Mouse (Mus musculus) B cell, adult 67 days (primary cell): ENCODE measurements around the gene Myo1d. TPM values are rescaled to one million over a fixed set of nuclear protein-coding genes. Genes with fewer than 3 reads are reported as not detected.

ENCODE experiments used
- total RNA-seq, 2 experiments: library from RNA; stranded (reverse); gene quantifications; 4 replicates each; pipeline ENCODE4 v1.2.4; 2023

Myo1d gene
- total RNA-seq = 1 to 10 TPM; 1.2 to 2.0 TPM

DNA sequence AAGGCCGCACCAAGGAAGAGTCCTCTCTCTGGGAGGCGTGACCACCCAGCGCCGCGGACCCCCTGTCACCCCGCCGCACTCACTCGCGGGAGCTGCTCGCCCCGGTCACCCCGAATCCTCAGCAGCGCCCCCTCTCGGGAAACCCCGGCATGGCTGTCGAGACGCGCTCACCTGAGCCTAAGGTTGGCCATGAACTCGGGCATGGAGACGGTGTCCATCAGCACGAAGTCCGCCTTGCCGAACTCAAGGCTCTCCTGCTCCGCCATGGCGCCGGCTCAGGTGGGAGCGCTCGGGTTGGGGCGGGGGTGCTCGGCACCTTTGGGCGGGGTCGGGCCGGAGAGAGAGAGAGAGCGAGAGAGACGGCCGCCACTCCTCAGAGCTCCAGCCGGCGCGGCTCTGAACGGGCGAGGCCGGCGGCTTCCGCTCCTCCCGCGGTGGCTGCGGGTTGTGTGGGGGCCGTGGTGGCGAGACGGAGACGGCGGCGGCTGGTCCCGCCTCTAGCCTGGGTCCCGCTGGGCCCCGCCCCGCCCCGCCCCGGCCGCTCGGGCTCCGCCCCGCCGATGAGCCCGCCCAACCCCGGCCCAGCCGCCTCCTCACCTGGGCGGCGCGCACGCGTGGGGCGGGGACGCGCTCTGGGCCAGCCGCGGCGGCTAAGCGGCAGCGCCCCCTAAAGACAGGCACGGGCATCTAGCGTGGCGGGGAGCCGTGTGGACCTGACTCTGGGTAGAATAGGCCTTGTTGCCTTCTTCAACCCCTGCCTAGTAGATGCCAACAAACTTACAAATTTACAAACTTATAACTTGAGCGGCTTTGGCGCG, at the start of gene Myo1d:
TSS of gene Myo1d (minus strand) at position 499 of the 818 bp plus-strand sequence.

DNA sequence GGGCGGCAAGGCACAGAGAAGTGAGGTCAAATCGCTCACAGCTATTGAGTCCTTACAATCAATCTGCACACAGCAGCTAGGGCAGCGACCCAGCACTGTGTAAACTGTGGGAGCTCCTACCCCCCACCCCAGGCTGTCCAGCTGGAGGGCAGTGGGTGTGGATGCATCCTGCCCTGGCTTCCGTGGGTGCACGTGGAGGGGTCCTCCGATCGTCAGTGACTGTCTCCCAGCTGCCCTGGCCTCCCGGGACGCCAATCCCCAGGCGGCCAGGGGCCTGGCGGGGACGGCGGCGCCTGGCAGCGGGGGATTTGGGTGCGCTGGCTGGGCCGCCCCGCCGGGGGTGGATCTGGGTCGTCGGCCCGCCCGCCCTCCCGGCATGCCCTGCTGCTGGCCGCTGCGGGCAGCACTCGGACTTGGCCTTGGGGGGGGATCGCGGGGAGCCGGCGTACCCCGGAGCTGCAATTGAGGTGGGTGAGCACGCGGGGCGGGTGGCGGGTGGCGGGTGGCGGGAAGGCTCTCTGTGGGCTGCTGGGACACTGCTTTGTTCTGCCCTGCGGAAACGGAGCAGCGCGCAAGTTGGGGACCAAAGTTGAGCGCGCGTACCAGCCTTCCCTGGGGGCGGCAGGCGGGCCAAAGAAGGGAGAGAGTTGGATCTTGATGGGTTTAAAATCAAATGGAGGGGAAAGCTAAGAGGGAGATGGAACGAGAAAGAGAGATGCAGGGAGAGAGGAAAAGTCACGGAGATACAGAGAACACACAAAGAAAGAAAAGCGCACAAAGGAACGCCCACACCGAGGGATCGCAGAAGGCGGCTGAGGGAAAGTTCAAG, 30.4 kb upstream of the Myo1d start, which contains the start of gene Tmem98:
TSS of gene Tmem98 (plus strand) at position 183 of the 829 bp plus-strand sequence.

DNA sequence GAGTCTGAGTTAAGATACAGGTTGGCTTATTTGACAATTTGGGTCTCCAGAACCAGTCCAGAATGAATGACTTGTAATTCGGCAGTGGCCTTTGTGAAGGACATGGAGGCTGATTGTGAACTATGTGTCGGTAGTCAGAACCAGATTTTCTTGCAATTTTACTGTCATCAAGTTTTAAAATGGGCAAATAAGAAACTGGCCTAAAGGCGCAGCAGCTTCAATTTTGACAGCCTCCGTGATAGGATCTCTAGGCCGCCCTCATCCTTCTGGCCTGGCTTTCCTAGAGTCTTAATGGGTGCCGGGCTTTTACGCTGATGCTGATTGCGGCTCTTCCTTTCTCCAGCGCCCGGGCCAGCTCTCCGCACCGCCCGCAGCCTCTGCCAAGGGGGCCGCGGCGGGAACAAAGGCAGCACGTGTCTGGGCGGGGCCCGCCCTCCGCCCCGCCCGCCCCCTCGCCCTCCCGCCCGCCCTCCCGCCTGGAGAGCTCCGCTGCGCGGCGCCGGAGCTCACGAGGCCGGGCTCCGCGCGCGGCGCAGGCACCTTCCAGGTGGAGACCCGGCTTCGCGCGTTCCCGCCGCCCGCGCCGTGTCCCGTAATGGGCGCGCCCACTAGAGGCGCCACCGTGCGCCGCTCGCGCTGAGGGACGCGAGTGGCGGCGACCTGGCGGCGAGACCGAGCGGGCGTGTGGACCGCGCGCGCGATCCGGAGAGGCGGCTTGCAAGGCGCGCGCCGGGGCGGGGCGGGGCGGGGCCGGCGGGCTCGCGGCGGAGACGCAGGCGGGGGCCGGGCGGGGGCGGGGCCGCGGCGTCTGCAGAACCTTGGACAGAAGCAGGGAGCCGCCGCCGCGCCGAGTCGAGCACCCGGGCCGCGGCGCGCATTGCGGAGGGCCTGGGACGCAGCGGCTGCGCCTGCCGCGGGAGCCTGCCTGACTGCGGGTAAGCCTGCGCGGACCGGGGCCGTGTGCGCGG, 303.3 kb downstream of the Myo1d start, which contains the start of gene Cdk5r1:
TSS of gene Cdk5r1 (plus strand) at position 802 of the 968 bp plus-strand sequence.

Other genes with a start within 250 kb of the Myo1d start
- gene Tmem98, start 30.1 kb upstream of the Myo1d start, total RNA-seq = not detected
- not detected for gene Spaca3, start 78.3 kb upstream of the Myo1d start, total RNA-seq